Mouse (Mus musculus) small intestine, adult 2 months (tissue): ENCODE results near the gene Plekhm1. TPM values are rescaled to one million over a fixed set of nuclear protein-coding genes. Genes with fewer than 3 reads are reported as not detected.
A peak's percentile ranks its signal among the peaks of the same experiment; 100 is the strongest.
"Not testable (repeated sequence)": the region's sequence is repeated elsewhere in the genome, so short reads cannot be mapped to it uniquely, and the experiment has no call there.

Experiments used
- H3K27ac ChIP-seq: fragments of 200-500 bp; 2 replicates; pipeline ENCODE4 v1.5.1; 2012; ENCODE audit warnings: low read depth, low read length, control low read depth, inconsistent platforms; ENCODE audit not compliant: insufficient read depth
- H3K27me3 ChIP-seq: fragments of 200-500 bp; 2 replicates; pipeline ENCODE4 v1.6.1; 2012; ENCODE audit warnings: mild to moderate bottlenecking, moderate library complexity, low read length, inconsistent platforms; ENCODE audit not compliant: control insufficient read depth, insufficient read depth
- H3K36me3 ChIP-seq: fragments of 200-500 bp; 2 replicates; pipeline ENCODE4 v1.6.1; 2012; ENCODE audit warnings: mild to moderate bottlenecking, low read length, control low read depth, inconsistent platforms; ENCODE audit not compliant: control insufficient read depth, insufficient read depth
- H3K4me1 ChIP-seq: fragments of 200-500 bp; 2 replicates; pipeline ENCODE4 v1.6.1; 2012; ENCODE audit warnings: low read length, inconsistent platforms, mixed read lengths; ENCODE audit not compliant: control insufficient read depth, insufficient read depth, insufficient read length
- H3K4me3 ChIP-seq: fragments of 200-500 bp; 2 replicates; pipeline ENCODE4 v1.5.1; 2012; ENCODE audit warnings: low read depth, mild to moderate bottlenecking, control low read depth, inconsistent platforms, low read length, moderate library complexity
- CTCF ChIP-seq: fragments of 200-500 bp; IDR thresholded peaks from 2 replicates; pipeline ENCODE4 v1.5.1; 2012; ENCODE audit warnings: low read depth, mild to moderate bottlenecking, control low read depth, inconsistent platforms, low read length, moderate library complexity, mixed read lengths; ENCODE audit not compliant: insufficient replicate concordance, insufficient read length; ENCODE audit errors: extremely low read depth
- POLR2A ChIP-seq: fragments of 200-500 bp; IDR thresholded peaks from 2 replicates; pipeline ENCODE4 v1.6.1; 2012; ENCODE audit warnings: low read depth, mild to moderate bottlenecking, control low read depth, inconsistent platforms, low read length, moderate library complexity
- WGBS: fragments of 180-500 bp; shearing (Covaris S2); methylation state at CpG from one replicate; pipeline ENCODE4 v1.1.7; 2018; 5-methylcytosine and 5-hydroxymethylcytosine counted together
- polyA plus RNA-seq: library from polyadenylated mRNA; depleted of rRNA; stranded (reverse); fragments of >200 nt; gene quantifications from 2 replicates; pipeline ENCODE4 v1.2.3, GENCODE M21; 2012; rRNA removed

Gene Plekhm1
- 10.4 and 16.6 TPM in 2 replicates for polyA plus RNA-seq

- peak; percentile 89 for TF ChIP-seq POLR2A
- no peak for TF ChIP-seq CTCF
- peaks cover 4% of the 10 kb centered on the region; the same call in 1 of the 2 replicates for H3K36me3 ChIP-seq
- WGBS = under 1% methylated on average over 67 of the region's 67 CpGs
- H3K27ac ChIP-seq = peak within 1 kb of the TSS; percentile 86
- H3K4me3 ChIP-seq = peak within 1 kb of the TSS; percentile 93
- H3K27me3 ChIP-seq = no peaks in the 10 kb centered on the region
- H3K4me1 ChIP-seq = peaks cover 6% of the 10 kb centered on the region; the same call in 1 of the 2 replicates
These were observed at the start of gene Plekhm1 for GRCm38 (mm10) chr11:103411981-103412949. Plekhm1 (minus strand) TSS chr11:103412687.

DNA sequence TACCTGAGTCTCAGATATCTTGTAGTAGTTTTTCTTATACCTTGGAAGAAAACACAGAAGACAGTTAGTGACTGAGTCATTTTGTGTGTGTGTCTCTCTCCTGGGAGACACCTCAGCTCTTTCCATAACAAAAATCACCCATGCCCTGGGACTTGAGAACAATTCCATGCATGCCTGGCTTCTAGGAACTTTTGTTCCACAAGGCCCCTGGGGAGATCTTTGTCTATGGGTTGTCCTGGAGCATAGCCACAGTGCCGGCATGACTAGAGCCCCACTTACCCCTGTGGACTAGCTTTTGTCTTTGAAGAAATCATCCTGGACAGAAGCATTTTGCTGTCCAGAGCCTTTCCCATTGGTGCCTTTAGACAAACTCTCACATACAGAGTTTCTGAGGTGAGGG, 38.6 kb upstream of the Plekhm1 start:
- H3K36me3 ChIP-seq, H3K27ac ChIP-seq, H3K4me3 ChIP-seq, H3K27me3 ChIP-seq, H3K4me1 ChIP-seq: not testable (repeated sequence)
- WGBS = 89% methylated on average over 1 of the region's 1 CpGs

DNA sequence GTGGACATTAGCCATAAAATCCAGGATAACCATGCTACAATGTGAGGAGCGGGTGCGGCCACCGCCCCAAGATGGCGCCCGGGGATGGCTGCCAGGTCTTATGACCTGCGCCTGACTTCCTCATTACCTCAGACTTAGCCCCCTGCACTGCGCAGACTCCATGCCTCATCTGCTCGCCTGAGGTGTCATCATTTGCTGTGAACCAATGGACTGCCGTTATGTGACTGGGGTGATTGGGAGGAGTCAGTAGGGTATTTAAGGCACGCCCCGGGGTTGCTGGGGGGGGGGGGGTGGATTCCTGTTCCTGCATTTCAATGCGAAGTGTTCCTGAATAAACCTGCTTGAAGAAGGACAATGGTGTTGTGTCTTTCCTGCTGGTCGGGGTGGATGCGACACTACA, 37.2 kb upstream of the Plekhm1 start:
- not testable (repeated sequence) for H3K4me1 ChIP-seq, H3K27me3 ChIP-seq, H3K27ac ChIP-seq, H3K36me3 ChIP-seq, H3K4me3 ChIP-seq
- WGBS = 87% methylated on average over 14 of the region's 14 CpGs

- Histone ChIP-seq H3K27ac (no peak overlapping the region), H3K4me3 (no peak overlapping the region), H3K36me3 (no peaks in the 10 kb centered on the region), H3K4me1 (no peaks in the 10 kb centered on the region), H3K27me3 (no peaks in the 10 kb centered on the region)
- WGBS = 81% methylated on average over 3 of the region's 3 CpGs
- TF ChIP-seq POLR2A (no peak), CTCF (no peak)
These were observed 31.2 kb upstream of the Plekhm1 start for GRCm38 (mm10) chr11:103443678-103444077.

DNA sequence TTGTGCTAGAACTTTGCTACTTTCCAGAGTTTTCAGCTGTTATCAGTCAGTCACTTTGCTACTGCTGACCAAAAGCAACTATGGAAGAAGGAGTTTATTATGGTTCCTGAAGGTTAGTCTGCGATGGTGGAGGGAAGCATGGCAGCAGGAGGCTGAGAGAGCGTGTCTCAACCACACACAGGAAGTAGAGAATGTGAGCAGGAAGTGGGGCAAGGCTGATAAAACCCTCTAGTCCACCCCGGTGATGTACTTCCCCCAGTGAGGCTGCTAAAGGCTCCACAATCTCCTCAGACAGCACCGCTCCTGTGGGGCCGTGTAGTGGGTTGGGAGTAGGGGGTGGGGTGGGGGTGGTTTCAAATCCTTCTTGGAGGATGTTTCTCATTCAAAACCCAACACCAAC, 23.8 kb upstream of the Plekhm1 start:
- no peaks in the 10 kb centered on the region for H3K4me1 ChIP-seq
- H3K36me3 ChIP-seq = no peaks in the 10 kb centered on the region
- no peak overlapping the region for H3K27ac ChIP-seq
- TF ChIP-seq CTCF = no peak
- no peak for TF ChIP-seq POLR2A
- no peaks in the 10 kb centered on the region for H3K27me3 ChIP-seq
- 66% methylated on average over 5 of the region's 5 CpGs for WGBS
- no peak overlapping the region for H3K4me3 ChIP-seq

- Histone ChIP-seq H3K4me3 (no peak overlapping the region), H3K36me3 (no peaks in the 10 kb centered on the region), H3K4me1 (no peaks in the 10 kb centered on the region), H3K27me3 (no peaks in the 10 kb centered on the region), H3K27ac (no peak overlapping the region)
- WGBS = 10% methylated on average over 5 of the region's 5 CpGs
- TF ChIP-seq CTCF (no peak), POLR2A (no peak)
These were observed 12.5 kb upstream of the Plekhm1 start for GRCm38 (mm10) chr11:103425031-103425430.

DNA sequence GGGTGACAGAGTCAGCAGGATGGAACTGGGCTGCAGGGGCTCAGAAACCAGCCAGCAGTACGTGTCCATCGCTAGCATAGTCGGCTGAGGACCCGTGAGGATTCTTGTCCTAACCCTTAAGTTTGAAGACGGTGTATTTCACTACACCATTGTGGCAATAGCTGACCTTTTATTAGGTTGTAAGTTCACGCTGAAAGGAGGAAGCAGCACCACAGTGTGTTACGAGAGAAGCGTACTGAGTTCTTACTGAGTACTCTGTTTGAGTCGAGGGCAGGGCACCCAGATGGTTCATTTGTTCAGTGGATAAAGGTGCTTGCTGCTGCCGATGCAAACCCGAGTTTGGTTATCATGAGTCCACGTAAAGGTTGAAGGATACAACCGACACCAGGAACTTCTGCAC, 7.2 kb upstream of the Plekhm1 start:
- WGBS = 76% methylated on average over 13 of the region's 13 CpGs
- H3K27ac ChIP-seq = no peak overlapping the region
- no peaks in the 10 kb centered on the region for H3K27me3 ChIP-seq

DNA sequence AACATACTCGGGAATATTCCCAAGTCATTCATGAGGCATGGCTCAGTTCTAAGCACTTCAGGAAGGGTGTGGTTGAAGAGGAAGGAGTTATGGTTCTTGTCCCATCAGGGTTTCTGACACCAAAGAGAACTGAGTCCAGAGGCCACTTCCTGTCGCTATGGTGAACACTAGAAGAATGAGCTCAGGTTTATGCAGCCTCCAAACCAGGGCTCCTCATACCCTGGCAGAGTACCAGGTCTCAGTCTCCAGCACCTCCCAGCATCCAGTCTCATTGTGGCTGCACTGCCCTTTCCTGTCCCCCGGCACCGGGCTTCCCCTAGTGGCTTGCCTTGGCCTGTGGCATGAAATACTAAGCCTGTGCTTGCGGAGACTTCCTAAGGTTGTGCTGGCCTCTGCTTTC, 6.7 kb upstream of the Plekhm1 start:
- Histone ChIP-seq H3K27me3 (no peaks in the 10 kb centered on the region), H3K4me1 (peaks cover 8% of the 10 kb centered on the region; the same call in 1 of the 2 replicates), H3K4me3 (no peak overlapping the region), H3K27ac (no peak overlapping the region), H3K36me3 (no peaks in the 10 kb centered on the region)
- WGBS = 53% methylated on average over 5 of the region's 5 CpGs
- no peak for TF ChIP-seq POLR2A
- no peak for TF ChIP-seq CTCF

More for the DNA sequence above, 7.2 kb upstream of the Plekhm1 start:
- TF ChIP-seq CTCF = no peak
- no peak for TF ChIP-seq POLR2A
- Histone ChIP-seq H3K36me3 (no peaks in the 10 kb centered on the region), H3K4me1 (peaks cover 8% of the 10 kb centered on the region; the same call in 1 of the 2 replicates), H3K4me3 (no peak overlapping the region)
